Mouse (Mus musculus) ZHBTc4 (cell line): Measurements from ENCODE around the gene Terb2.

Experiments
- DNase-seq: peaks from one replicate; pipeline ENCODE4 v3.0.0-alpha.2; 2011; ENCODE audit warnings: low read depth, low spot score

Gene Terb2

GRCm38 (mm10) chr2:122186106-122186505 lies at the start of gene Terb2, which contains the start of gene Patl2:
Gene Terb2, plus strand, starts transcription at chr2:122186272.
Gene Patl2, minus strand, starts transcription at chr2:122186189.
- DNase-seq: peak; percentile 89

- DNase-seq: no peak
These were observed 48.1 kb upstream of the Terb2 start for GRCm38 (mm10) chr2:122137839-122138465.

GRCm38 (mm10) chr2:122140815-122141214 lies 45.3 kb upstream of the Terb2 start:
- no peak for DNase-seq

- peak; percentile 34 for DNase-seq
These were observed 44.6 kb upstream of the Terb2 start for GRCm38 (mm10) chr2:122141332-122141967.

GRCm38 (mm10) chr2:122143111-122143510 lies 43.0 kb upstream of the Terb2 start:
- no peak for DNase-seq

GRCm38 (mm10) chr2:122145756-122146155 lies 40.3 kb upstream of the Terb2 start:
- no peak for DNase-seq

GRCm38 (mm10) chr2:122146687-122147086 lies 39.4 kb upstream of the Terb2 start:
- DNase-seq: no peak

- DNase-seq: peak; percentile 91
These were observed 38.4 kb upstream of the Terb2 start, which contains the start of gene B2m for GRCm38 (mm10) chr2:122147508-122148241. Gene B2m, plus strand, starts transcription at chr2:122147686.

- DNase-seq: no peak
These were observed 37.7 kb upstream of the Terb2 start for GRCm38 (mm10) chr2:122148242-122148917.

- no peak for DNase-seq
These were observed 36.8 kb upstream of the Terb2 start for GRCm38 (mm10) chr2:122149316-122149715.

GRCm38 (mm10) chr2:122149716-122150115 lies 36.4 kb upstream of the Terb2 start:
- no peak for DNase-seq

- no peak for DNase-seq
These were observed 34.9 kb upstream of the Terb2 start for GRCm38 (mm10) chr2:122151221-122151620.

- no peak for DNase-seq
These were observed 33.2 kb upstream of the Terb2 start for GRCm38 (mm10) chr2:122152850-122153249.

GRCm38 (mm10) chr2:122153681-122154365 lies 32.2 kb upstream of the Terb2 start:
- DNase-seq: no peak

GRCm38 (mm10) chr2:122154479-122154878 lies 31.6 kb upstream of the Terb2 start:
- no peak for DNase-seq

GRCm38 (mm10) chr2:122155292-122155691 lies 30.8 kb upstream of the Terb2 start:
- DNase-seq: no peak

GRCm38 (mm10) chr2:122156051-122156700 lies 29.9 kb upstream of the Terb2 start:
- DNase-seq: peak; percentile 36

- no peak for DNase-seq
These were observed 28.5 kb upstream of the Terb2 start for GRCm38 (mm10) chr2:122157561-122157960.

- no peak for DNase-seq
These were observed 27.7 kb upstream of the Terb2 start for GRCm38 (mm10) chr2:122158362-122158802.

- no peak for DNase-seq
These were observed 26.4 kb upstream of the Terb2 start for GRCm38 (mm10) chr2:122159667-122160066.

GRCm38 (mm10) chr2:122160680-122161079 lies 25.4 kb upstream of the Terb2 start, which contains the start of gene Trim69:
Gene Trim69, plus strand, starts transcription at chr2:122160700.
- DNase-seq: peak; percentile 87
